Mouse (Mus musculus) stomach, embryonic 16.5 days (tissue): Measurements from ENCODE around the gene Smg5. TPM values are rescaled to one million over a fixed set of nuclear protein-coding genes. Genes with fewer than 3 reads are reported as not detected.
"Not testable (repeated sequence)": the region's sequence is repeated elsewhere in the genome, so short reads cannot be mapped to it uniquely, and the experiment has no call there.

Source experiments
- ATAC-seq: fragments of 200-750 bp; cut with Nextera tagmentation; 2 replicates; pipeline ENCODE4 v1.8.0; 2017; ENCODE audit warnings: moderate number of reproducible peaks, moderate TSS enrichment; ENCODE audit not compliant: insufficient read depth, low FRiP score
- H3K27ac ChIP-seq: fragments of 300-500 bp; sonication (generic); 2 replicates; pipeline ENCODE4 v1.5.1; 2014; ENCODE audit warnings: low read length
- H3K27me3 ChIP-seq: fragments of 300-500 bp; sonication (generic); 2 replicates; pipeline ENCODE4 v1.6.1; 2014; ENCODE audit warnings: low read length, control low read depth, mixed read lengths; ENCODE audit not compliant: control insufficient read depth, insufficient read depth
- H3K36me3 ChIP-seq: fragments of 300-500 bp; sonication (generic); 2 replicates; pipeline ENCODE4 v1.6.1; 2014; ENCODE audit warnings: low read length; ENCODE audit not compliant: control insufficient read depth, insufficient read depth
- H3K4me1 ChIP-seq: fragments of 300-500 bp; sonication (generic); 2 replicates; pipeline ENCODE4 v1.6.1; 2014; ENCODE audit warnings: low read length, control low read depth, mixed read lengths; ENCODE audit not compliant: control insufficient read depth, insufficient read depth
- H3K4me2 ChIP-seq: fragments of 300-500 bp; sonication (generic); 2 replicates; pipeline ENCODE4 v1.6.1; 2014; ENCODE audit warnings: low read depth, low read length, mixed read lengths
- H3K4me3 ChIP-seq: fragments of 300-500 bp; sonication (generic); replicated peaks from 2 replicates; pipeline ENCODE4 v1.5.1; 2014; ENCODE audit warnings: mild to moderate bottlenecking, low read length
- H3K9ac ChIP-seq: fragments of 300-500 bp; sonication (generic); 2 replicates; pipeline ENCODE4 v1.6.1; 2014; ENCODE audit warnings: low read length
- H3K9me3 ChIP-seq: fragments of 300-500 bp; sonication (generic); replicated peaks from 2 replicates; pipeline ENCODE4 v1.6.1; 2016; ENCODE audit warnings: low read length, control low read depth; ENCODE audit not compliant: control insufficient read depth
- WGBS: fragments of 180-500 bp; shearing (Covaris S2); extraction: QIAGEN DNeasy Blood & Tissue Kit; methylation state at CpG from one replicate; pipeline ENCODE4 v1.1.7; 2014; 5-methylcytosine and 5-hydroxymethylcytosine counted together
- polyA plus RNA-seq: library from polyadenylated mRNA; unstranded; fragments of >200 nt; fragmentation: Nextera tagmentation; extraction: Ambion mirVana; gene quantifications from 2 replicates; pipeline ENCODE4 v1.2.1, GENCODE M21; 2015

The Smg5 gene
- polyA plus RNA-seq, 1 experiment from 2014 or later: 42.9 TPM

DNA sequence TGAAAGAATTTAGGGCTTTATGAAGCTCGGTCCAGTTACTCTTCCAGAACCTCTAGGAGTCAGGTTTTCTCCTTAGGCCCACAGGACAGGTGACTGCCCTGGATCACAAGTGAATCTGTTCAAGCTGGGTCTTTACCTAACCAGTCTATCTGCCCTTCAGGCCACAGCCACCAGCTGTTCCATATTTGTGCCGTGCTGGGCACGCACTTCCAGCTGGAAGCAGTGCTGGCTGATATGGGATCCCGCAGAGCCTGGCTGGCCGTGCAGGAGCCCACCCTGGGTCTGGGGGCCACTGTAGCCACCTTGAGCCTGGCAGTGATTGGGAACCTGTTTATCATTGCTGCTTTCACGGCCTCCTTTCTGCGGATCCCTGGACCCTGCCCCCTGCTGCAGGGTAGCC, 40.6 kb downstream of the Smg5 start:
- Histone ChIP-seq H3K4me2 (peak overlapping the region; percentile 56), H3K4me3 (peak overlapping the region; percentile 33)
- ATAC-seq, H3K27ac ChIP-seq, H3K9ac ChIP-seq, H3K27me3 ChIP-seq, H3K4me1 ChIP-seq, H3K36me3 ChIP-seq, H3K9me3 ChIP-seq: not testable (repeated sequence)
- 22% methylated on average over 6 of the region's 7 CpGs for WGBS

DNA sequence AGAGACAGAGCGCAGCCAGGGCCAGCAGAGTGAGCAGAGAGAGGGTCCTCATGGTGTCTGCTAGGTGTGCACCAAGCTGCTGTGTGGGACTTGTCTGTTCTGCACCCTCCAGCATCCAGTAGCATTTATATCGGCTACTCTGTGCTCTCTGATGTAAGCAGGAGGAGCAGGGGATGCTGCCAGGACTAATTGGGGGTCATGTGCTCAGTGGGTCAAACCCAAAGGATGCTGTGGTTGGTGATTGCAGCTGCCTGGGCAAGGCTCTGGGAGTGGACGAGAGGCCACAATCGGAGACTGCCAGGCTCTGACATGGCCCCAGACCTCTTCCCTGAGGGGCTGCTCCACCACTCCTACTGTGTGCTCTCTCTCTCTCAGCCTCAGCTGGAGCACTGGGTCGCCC, 42.5 kb downstream of the Smg5 start, which contains the start of gene Bglap2:
TSS of gene Bglap2 (minus strand) at position 101 of the 400 bp plus-strand sequence.
- 81% methylated on average over 5 of the region's 5 CpGs for WGBS

DNA sequence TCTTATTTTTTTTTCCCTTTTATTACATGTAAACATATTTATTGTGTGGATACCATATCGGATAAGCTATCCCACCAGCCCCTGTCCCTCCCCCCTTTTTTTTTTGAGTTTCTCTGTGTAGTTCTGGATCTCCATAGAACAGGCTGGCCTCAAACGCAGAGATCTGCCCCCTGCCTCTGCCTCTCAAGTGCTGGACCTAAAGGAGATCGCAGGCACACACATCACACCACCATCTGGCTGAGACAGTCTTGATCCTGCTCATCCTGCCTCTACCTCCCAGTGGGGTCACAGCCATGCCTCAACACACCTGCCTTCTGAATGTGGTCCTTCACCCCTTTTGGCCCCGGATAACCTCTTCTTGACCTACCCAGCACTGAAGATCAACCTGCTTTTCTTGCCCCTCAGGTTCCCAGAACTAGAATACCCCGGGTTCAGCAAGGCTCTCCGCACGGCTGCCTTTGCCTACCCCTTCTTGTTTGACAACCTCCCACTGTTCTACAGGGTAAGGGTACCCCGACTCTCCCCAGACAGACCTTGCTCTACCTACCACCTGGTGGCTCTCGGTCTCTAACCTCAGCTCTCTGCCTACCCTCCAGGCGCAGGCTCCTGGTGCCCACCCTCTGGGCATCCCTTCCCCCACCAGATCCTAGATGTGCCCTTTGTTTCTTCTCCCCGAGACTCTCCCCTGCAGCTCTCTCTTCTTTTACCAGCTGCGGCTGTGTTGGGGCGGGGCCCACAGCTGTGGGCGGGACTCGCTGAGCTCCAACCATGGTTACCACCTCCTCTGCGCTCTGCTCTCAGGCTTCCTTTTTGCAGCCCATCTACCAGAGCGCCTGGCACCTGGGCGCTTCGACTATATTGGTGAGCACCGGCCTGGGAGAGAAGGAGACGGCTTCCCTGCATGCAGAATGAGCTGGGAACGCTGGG, 45.6 kb downstream of the Smg5 start:
- H3K4me1 ChIP-seq, H3K36me3 ChIP-seq, H3K9me3 ChIP-seq, H3K27me3 ChIP-seq: not testable (repeated sequence)
- WGBS: 8% methylated on average over 20 of the region's 22 CpGs
- Histone ChIP-seq H3K4me3 (peak overlapping the region; percentile 20; the same call in 1 of the 2 replicates), H3K9ac (peak overlapping the region; percentile 50; the same call in 1 of the 2 replicates), H3K4me2 (peak overlapping the region; percentile 43), H3K27ac (0 out of 2 replicates have a peak overlapping the region, but pooled peaks have one; percentile 38)
- peak; percentile 79 for ATAC-seq

More for the DNA sequence above, 42.5 kb downstream of the Smg5 start, which contains the start of gene Bglap2:
- H3K27me3 ChIP-seq, H3K9me3 ChIP-seq, H3K4me2 ChIP-seq, ATAC-seq, H3K4me3 ChIP-seq, H3K36me3 ChIP-seq, H3K27ac ChIP-seq, H3K9ac ChIP-seq, H3K4me1 ChIP-seq: not testable (repeated sequence)

DNA sequence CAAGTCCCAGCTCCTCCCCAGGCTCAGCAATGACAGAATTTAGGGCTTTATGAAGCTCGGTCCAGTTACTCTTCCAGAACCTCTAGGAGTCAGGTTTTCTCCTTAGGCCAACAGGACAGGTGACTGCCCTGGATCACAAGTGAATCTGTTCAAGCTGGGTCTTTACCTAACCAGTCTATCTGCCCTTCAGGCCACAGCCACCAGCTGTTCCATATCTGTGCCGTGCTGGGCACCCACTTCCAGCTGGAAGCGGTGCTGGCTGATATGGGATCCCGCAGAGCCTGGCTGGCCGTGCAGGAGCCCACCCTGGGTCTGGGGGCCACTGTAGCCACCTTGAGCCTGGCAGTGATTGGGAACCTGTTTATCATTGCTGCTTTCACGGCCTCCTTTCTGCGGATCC, 46.3 kb downstream of the Smg5 start:
- not testable (repeated sequence) for H3K4me1 ChIP-seq, H3K27ac ChIP-seq, H3K9me3 ChIP-seq, H3K4me3 ChIP-seq, H3K27me3 ChIP-seq, ATAC-seq, H3K36me3 ChIP-seq, H3K9ac ChIP-seq
- H3K4me2 ChIP-seq: peak overlapping the region; percentile 43; the same call in 1 of the 2 replicates
- WGBS: 11% methylated on average over 1 of the region's 7 CpGs

DNA sequence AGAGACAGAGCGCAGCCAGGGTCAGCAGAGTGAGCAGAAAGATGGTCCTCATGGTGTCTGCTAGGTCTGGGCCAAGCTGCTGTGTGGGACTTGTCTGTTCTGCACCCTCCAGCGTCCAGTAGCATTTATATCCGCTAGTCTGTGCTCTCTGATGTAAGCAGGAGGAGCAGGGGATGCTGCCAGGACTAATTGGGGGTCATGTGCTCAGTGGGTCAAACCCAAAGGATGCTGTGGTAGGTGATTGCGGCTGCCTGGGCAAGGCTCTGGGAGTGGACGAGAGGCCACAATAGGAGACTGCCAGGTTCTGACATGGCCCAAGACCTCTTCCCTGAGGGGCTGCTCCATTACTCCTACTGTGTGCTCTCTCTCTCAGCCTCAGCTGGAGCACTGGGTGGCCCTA, 48.3 kb downstream of the Smg5 start, which contains the start of gene Bglap:
TSS of gene Bglap (minus strand) at position 101 of the 400 bp plus-strand sequence.
- Histone ChIP-seq H3K9ac (no peak within 1 kb of the TSS), H3K4me2 (no peak within 1 kb of the TSS), H3K9me3 (no peaks in the 10 kb centered on the region), H3K27me3 (no peaks in the 10 kb centered on the region), H3K36me3 (no peaks in the 10 kb centered on the region), H3K4me1 (no peaks in the 10 kb centered on the region), H3K4me3 (no peak within 1 kb of the TSS), H3K27ac (no peak within 1 kb of the TSS)
- 80% methylated on average over 5 of the region's 5 CpGs for WGBS
- no peak for ATAC-seq

DNA sequence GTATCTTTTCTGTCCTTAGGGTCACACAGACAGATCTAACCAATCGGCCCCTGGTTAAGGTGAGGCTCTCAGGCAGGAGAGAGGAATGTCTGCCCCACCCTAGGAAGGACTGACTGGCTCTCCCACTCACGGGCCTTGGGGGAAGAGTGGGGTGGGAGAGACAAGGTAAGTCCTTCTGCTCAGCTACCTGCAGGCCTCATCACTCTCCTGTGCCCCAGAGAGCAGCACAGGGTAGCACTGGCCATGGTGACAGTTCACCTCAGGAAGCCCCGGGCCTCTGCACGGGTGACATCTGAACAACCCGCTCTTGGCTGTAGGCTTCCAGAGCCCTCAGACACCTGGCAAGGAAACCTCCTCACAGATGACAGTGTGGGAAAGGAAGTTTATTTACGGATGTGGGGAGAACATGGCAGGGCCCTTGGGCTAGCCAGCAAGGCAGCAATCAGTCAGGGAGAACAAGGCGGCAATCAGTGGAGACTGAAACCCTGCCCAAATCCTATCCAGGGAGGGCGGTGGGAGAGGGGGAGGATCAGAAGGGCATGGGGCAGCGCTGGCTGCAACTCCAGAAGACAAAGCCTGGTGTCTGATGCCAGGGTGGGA, 57.8 kb downstream of the Smg5 start:
- H3K27ac ChIP-seq: no peak overlapping the region
- no peak for ATAC-seq
- H3K4me3 ChIP-seq: no peak overlapping the region
- H3K27me3 ChIP-seq: no peaks in the 10 kb centered on the region
- 0 out of 2 replicates have a peak, but pooled peaks cover 5% of the 10 kb centered on the region for H3K36me3 ChIP-seq
- no peak overlapping the region for H3K4me2 ChIP-seq
- H3K4me1 ChIP-seq: no peaks in the 10 kb centered on the region
- no peaks in the 10 kb centered on the region for H3K9me3 ChIP-seq
- H3K9ac ChIP-seq: no peak overlapping the region
- 83% methylated on average over 9 of the region's 9 CpGs for WGBS

DNA sequence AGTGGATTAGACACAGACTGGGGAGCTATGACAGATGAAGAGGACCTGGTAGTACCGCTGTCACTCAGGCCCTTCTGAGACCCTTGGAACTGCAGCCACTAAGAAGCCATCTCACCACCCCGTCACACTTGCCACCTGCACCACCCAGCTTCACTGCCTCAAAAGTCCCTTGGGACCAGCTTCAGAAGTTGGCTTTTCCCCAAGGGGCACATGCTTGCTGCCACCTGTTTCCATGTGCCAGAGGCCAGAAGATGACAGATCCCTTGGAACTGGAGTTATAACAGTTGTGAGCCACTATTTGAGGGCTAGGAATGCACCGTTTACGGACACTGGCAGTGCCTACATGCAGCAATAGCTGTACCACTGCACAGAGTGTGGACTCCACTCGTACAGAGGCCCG, 59.2 kb downstream of the Smg5 start:
- Histone ChIP-seq H3K4me1 (no peaks in the 10 kb centered on the region), H3K4me3 (no peak overlapping the region), H3K36me3 (0 out of 2 replicates have a peak, but pooled peaks cover 1% of the 10 kb centered on the region), H3K9ac (no peak overlapping the region), H3K4me2 (no peak overlapping the region), H3K27me3 (no peaks in the 10 kb centered on the region), H3K27ac (no peak overlapping the region), H3K9me3 (no peaks in the 10 kb centered on the region)
- WGBS: 96% methylated on average over 6 of the region's 6 CpGs
- no peak for ATAC-seq

DNA sequence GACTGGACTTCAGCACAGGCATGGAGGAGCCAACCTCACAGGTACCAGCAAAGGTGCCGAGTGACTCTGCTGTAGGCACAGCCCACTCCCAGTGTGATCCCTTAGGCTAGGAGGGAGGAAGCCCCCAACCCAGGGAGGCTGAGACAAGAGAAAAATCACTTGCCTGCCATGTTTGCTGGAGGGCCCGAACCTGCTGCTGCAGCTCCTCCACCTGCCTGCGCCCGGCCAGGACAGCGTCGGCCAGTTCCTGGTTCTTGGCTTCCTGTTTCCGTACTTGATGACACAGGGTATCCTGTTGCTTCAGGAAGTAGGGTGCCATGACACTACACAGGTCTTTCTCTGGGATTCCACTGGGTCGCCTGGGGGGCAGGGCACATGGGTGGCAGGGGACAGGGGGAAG, 59.7 kb downstream of the Smg5 start:
- Histone ChIP-seq H3K27me3 (no peaks in the 10 kb centered on the region), H3K9ac (no peak overlapping the region), H3K4me2 (no peak overlapping the region), H3K9me3 (no peaks in the 10 kb centered on the region), H3K4me3 (no peak overlapping the region), H3K36me3 (no peaks in the 10 kb centered on the region), H3K27ac (no peak overlapping the region), H3K4me1 (no peaks in the 10 kb centered on the region)
- no peak for ATAC-seq
- WGBS: 91% methylated on average over 8 of the region's 8 CpGs

DNA sequence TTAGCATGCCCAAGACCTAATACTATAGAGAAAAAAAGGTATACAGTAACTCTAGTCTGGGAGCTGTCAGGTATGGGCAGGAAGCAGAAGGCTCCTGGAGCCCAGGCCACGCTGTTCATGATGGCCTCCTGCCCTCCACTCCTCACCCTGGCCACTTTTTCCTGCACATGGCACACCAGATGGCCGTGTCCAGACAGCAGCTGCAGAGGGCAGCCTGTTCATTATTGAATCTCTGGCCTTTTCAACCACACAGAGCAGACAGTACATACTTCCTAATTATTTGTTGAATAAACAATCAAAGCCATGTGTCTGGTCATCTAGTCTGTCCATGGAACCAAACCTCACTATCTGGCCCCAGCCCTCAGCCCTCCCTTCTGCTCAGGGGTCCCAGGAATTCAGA, 62.6 kb downstream of the Smg5 start:
- Histone ChIP-seq H3K27ac (no peak overlapping the region), H3K36me3 (no peaks in the 10 kb centered on the region), H3K4me3 (no peak overlapping the region), H3K9me3 (no peaks in the 10 kb centered on the region), H3K4me2 (no peak overlapping the region), H3K27me3 (no peaks in the 10 kb centered on the region), H3K4me1 (no peaks in the 10 kb centered on the region), H3K9ac (no peak overlapping the region)
- WGBS: 83% methylated on average over 2 of the region's 2 CpGs
- peak; percentile 10; the same call in 1 of the 2 replicates for ATAC-seq
